13 mouse cellular contexts compared by ENCODE assay signal in genomic region chr11:104393196-104393595, GRCm38 (mm10).
DNase-seq lines count a peak whose midpoint lies in the region; ATAC-seq and TF ChIP-seq lines count a peak whose summit lies in the region.
"Had no signal": no experiment of that assay in that cellular context is flagged by ENCODE, and none has a peak within 500 bp of the region (broad histone marks: within the 10 kb centered on the region; RNA-seq: fewer than 3 reads in every experiment).

No protein-coding gene starts in this region.

- no peak for TF ChIP-seq CTCF in lung, embryonic 14.5 days (IDR thresholded peaks at IDR 0.05; ENCODE audit: low read depth)

- no peak overlapping the region for H3K4me3 ChIP-seq in heart, embryonic 12.5 days
- no peak overlapping the region for H3K4me3 ChIP-seq in lung, embryonic 14.5 days (ENCODE audit: low read depth, low read length)
- H3K4me3 ChIP-seq: limb, embryonic 15.5 days; neural tube, embryonic 13.5 days had no signal

- H3K27ac ChIP-seq in heart, embryonic 12.5 days (ENCODE audit: poor library complexity, severe bottlenecking), result no peak overlapping the region
- no peak overlapping the region for H3K27ac ChIP-seq in lung, embryonic 14.5 days (ENCODE audit: low read depth)
- H3K27ac ChIP-seq: hindbrain, embryonic 14.5 days; limb, embryonic 15.5 days; neural tube, embryonic 13.5 days had no signal

- H3K36me3 ChIP-seq in heart, embryonic 12.5 days, result 0 out of 2 replicates have a peak, but pooled peaks cover 4% of the 10 kb centered on the region
- H3K36me3 ChIP-seq in lung, embryonic 14.5 days (ENCODE audit: insufficient read depth), result no peaks in the 10 kb centered on the region
- H3K36me3 ChIP-seq: limb, embryonic 15.5 days had no signal

- H3K9me3 ChIP-seq in heart, embryonic 12.5 days (replicated peaks), result no peaks in the 10 kb centered on the region
- H3K9me3 ChIP-seq in lung, embryonic 14.5 days (ENCODE audit: low read depth, low read length), result no peaks in the 10 kb centered on the region
- H3K9me3 ChIP-seq: limb, embryonic 15.5 days; neural tube, embryonic 13.5 days had no signal

- no peak overlapping the region for H3K4me2 ChIP-seq in heart, embryonic 12.5 days
- no peak overlapping the region for H3K4me2 ChIP-seq in lung, embryonic 14.5 days
- H3K4me2 ChIP-seq: hindbrain, embryonic 14.5 days; limb, embryonic 15.5 days; neural tube, embryonic 13.5 days had no signal

- intact Hi-C loops in heart, postnatal 14 days (cut with DNase I), result no loop called here
- intact Hi-C loops in gastrocnemius, postnatal 14 days (cut with DNase I; ENCODE audit: low total_unique reads), result no loop called here

- H3K9ac ChIP-seq in heart, embryonic 12.5 days, result no peak overlapping the region
- H3K9ac ChIP-seq in lung, embryonic 14.5 days, result no peak overlapping the region
- H3K9ac ChIP-seq: hindbrain, embryonic 14.5 days; limb, embryonic 15.5 days; neural tube, embryonic 13.5 days had no signal

- no peak for ATAC-seq in heart, embryonic 12.5 days (ENCODE audit: insufficient number of reproducible peaks, low FRiP score)
- ATAC-seq in lung, embryonic 14.5 days (ENCODE audit: insufficient read depth), result no peak
- ATAC-seq: activated CD4-positive, CD25-positive, alpha-beta regulatory T cell, adult 4 months had no signal

- 82% methylated on average over 6 of the region's 6 CpGs for WGBS in heart, embryonic 12.5 days
- WGBS in lung, embryonic 14.5 days, result 78% methylated on average over 6 of the region's 6 CpGs

- H3K27me3 ChIP-seq in heart, embryonic 12.5 days (replicated peaks), result no peaks in the 10 kb centered on the region
- no peaks in the 10 kb centered on the region for H3K27me3 ChIP-seq in lung, embryonic 14.5 days (ENCODE audit: insufficient read depth, low read length)
- H3K27me3 ChIP-seq: limb, embryonic 15.5 days; neural tube, embryonic 13.5 days had no signal

- DNase-seq in adrenal gland, postnatal 10 days, result peak; percentile 39
- no peak for DNase-seq in adrenal gland, postnatal 14 days
- peak; percentile 23 to 35 for DNase-seq in heart, postnatal 14 days
- DNase-seq in lung, embryonic 14.5 days, result peak; percentile 29
- DNase-seq in lung, postnatal 25 days (ENCODE audit: low spot score), result no peak
- peak; percentile 4 for DNase-seq in gastrocnemius, postnatal 14 days
- no peak for DNase-seq in frontal cortex, postnatal 10 days (ENCODE audit: low spot score in 2 of 2)
- DNase-seq: spleen, adult 18-20 months had no signal

- H3K4me1 ChIP-seq in heart, embryonic 12.5 days (replicated peaks), result peaks cover 5% of the 10 kb centered on the region; the same call in 1 of the 2 replicates
- no peaks in the 10 kb centered on the region for H3K4me1 ChIP-seq in lung, embryonic 14.5 days (ENCODE audit: insufficient read depth)
- H3K4me1 ChIP-seq: limb, embryonic 15.5 days had no signal

Comparison
In these comparisons a context has a peak if more than half of its experiments do, and no peak if none do; other contexts are left out.
1. DNase-seq: peak in adrenal gland, postnatal 10 days (single experiment), heart, postnatal 14 days (2 of 2), lung, embryonic 14.5 days (single experiment) and gastrocnemius, postnatal 14 days (single experiment); none in adrenal gland, postnatal 14 days (single experiment), lung, postnatal 25 days (single experiment) and frontal cortex, postnatal 10 days (0 of 2).